Mouse (Mus musculus) central nervous system, embryonic 11.5 days (tissue): Measurements from ENCODE around the gene Tmem223. TPM values are rescaled to one million over a fixed set of nuclear protein-coding genes. Genes with fewer than 3 reads are reported as not detected.

ENCODE experiments used
- polyA plus RNA-seq: library from polyadenylated mRNA; depleted of rRNA; stranded (reverse); fragments of >200 nt; gene quantifications from 2 replicates; pipeline ENCODE4 v1.2.3, GENCODE M21; 2012; rRNA removed

The Tmem223 gene
- polyA plus RNA-seq, 1 experiment: 154 TPM

Other genes starting within 250 kb of the Tmem223 start
- 0.26 and 0.50 TPM in 2 replicates for gene Slc22a8, start 179.7 kb upstream of the Tmem223 start, polyA plus RNA-seq
- 1.0 and 1.2 TPM in 2 replicates for gene Slc22a6, start 153.0 kb upstream of the Tmem223 start, polyA plus RNA-seq
- 0.18 and 0.32 TPM in 2 replicates for gene Chrm1, start 107.2 kb upstream of the Tmem223 start, polyA plus RNA-seq
- gene Slc3a2, start 47.6 kb upstream of the Tmem223 start, polyA plus RNA-seq: 95.3 and 154 TPM in 2 replicates
- gene Wdr74, start 35.2 kb upstream of the Tmem223 start, polyA plus RNA-seq: 61.7 and 67.5 TPM in 2 replicates
- 3.5 and 4.2 TPM in 2 replicates for gene 1700092M07Rik, start 30.3 kb upstream of the Tmem223 start, polyA plus RNA-seq
- 68.9 and 120 TPM in 2 replicates for gene Stx5a, start 29.6 kb upstream of the Tmem223 start, polyA plus RNA-seq
- 229 and 239 TPM in 2 replicates for gene Nxf1, start 13.9 kb upstream of the Tmem223 start, polyA plus RNA-seq
- gene Tmem179b, start 3.5 kb downstream of the Tmem223 start, polyA plus RNA-seq: 20.2 and 35.2 TPM in 2 replicates
- gene Taf6l, start 15.4 kb downstream of the Tmem223 start, polyA plus RNA-seq: 26.9 and 28.7 TPM in 2 replicates
- 133 and 156 TPM in 2 replicates for gene Polr2g, start 27.6 kb downstream of the Tmem223 start, polyA plus RNA-seq
- gene Zbtb3, start 31.6 kb downstream of the Tmem223 start, polyA plus RNA-seq: 2.9 and 4.6 TPM in 2 replicates
- 54.1 and 73.8 TPM in 2 replicates for gene Ttc9c, start 48.3 kb downstream of the Tmem223 start, polyA plus RNA-seq
- 83.3 and 183 TPM in 2 replicates for gene Hnrnpul2, start 49.0 kb downstream of the Tmem223 start, polyA plus RNA-seq
- gene AC129217.1, start 58.8 kb downstream of the Tmem223 start, polyA plus RNA-seq: 2.4 TPM in 1 of 2 replicates, not detected in the other
- gene Bscl2, start 66.5 kb downstream of the Tmem223 start, polyA plus RNA-seq: 49.4 and 62.6 TPM in 2 replicates
- 52.5 and 74.8 TPM in 2 replicates for gene Gng3, start 68.2 kb downstream of the Tmem223 start, polyA plus RNA-seq
- gene Lrrn4cl, start 79.8 kb downstream of the Tmem223 start, polyA plus RNA-seq: 0.79 and 0.83 TPM in 2 replicates
- 165 and 393 TPM in 2 replicates for gene Ubxn1, start 100.5 kb downstream of the Tmem223 start, polyA plus RNA-seq
- 54.0 and 71.8 TPM in 2 replicates for gene Uqcc3, start 109.9 kb downstream of the Tmem223 start, polyA plus RNA-seq
- gene Lbhd1, start 112.7 kb downstream of the Tmem223 start, polyA plus RNA-seq: 7.5 and 10.5 TPM in 2 replicates
- not detected in 2 replicates for gene Gm49403, start 112.9 kb downstream of the Tmem223 start, polyA plus RNA-seq
- 123 and 143 TPM in 2 replicates for gene 1810009A15Rik, start 117.9 kb downstream of the Tmem223 start, polyA plus RNA-seq
- 11.4 TPM in 1 of 2 replicates, not detected in the other for gene Gm49416, start 117.9 kb downstream of the Tmem223 start, polyA plus RNA-seq
- gene Ints5, start 122.0 kb downstream of the Tmem223 start, polyA plus RNA-seq: 25.3 and 31.6 TPM in 2 replicates
- 126 and 172 TPM in 2 replicates for gene Ganab, start 127.1 kb downstream of the Tmem223 start, polyA plus RNA-seq
- 84.3 and 108 TPM in 2 replicates for gene B3gat3, start 149.4 kb downstream of the Tmem223 start, polyA plus RNA-seq
- 2.5 and 3.1 TPM in 2 replicates for gene Rom1, start 158.4 kb downstream of the Tmem223 start, polyA plus RNA-seq
- gene Eml3, start 158.6 kb downstream of the Tmem223 start, polyA plus RNA-seq: 25.8 and 32.3 TPM in 2 replicates
- 75.1 and 76.6 TPM in 2 replicates for gene Mta2, start 170.9 kb downstream of the Tmem223 start, polyA plus RNA-seq
- 28.1 and 28.7 TPM in 2 replicates for gene Tut1, start 182.9 kb downstream of the Tmem223 start, polyA plus RNA-seq
- 547 and 626 TPM in 2 replicates for gene Eef1g, start 196.0 kb downstream of the Tmem223 start, polyA plus RNA-seq
- 10.3 and 10.8 TPM in 2 replicates for gene Ahnak, start 218.3 kb downstream of the Tmem223 start, polyA plus RNA-seq